Mouse (Mus musculus): Measurements from ENCODE around the gene Ppie. TPM values are rescaled to one million over a fixed set of nuclear protein-coding genes. Genes with fewer than 3 reads are reported as not detected.

Gene Ppie
- polyA plus RNA-seq, 1 experiment from 2014 or later = 41.2 TPM

GRCm38 (mm10) chr4:123152976-123153375 is 13.2 kb upstream of the Ppie start:
- Histone ChIP-seq H3K9ac (replicated peaks; ENCODE audit: low read depth) (no peak overlapping the region), H3K27me3 (replicated peaks; ENCODE audit: insufficient read depth, low read length) (no peaks in the 10 kb centered on the region), H3K4me2 (replicated peaks; ENCODE audit: low read depth, low read length) (no peak overlapping the region), H3K27ac (ENCODE audit: low read length) (no peak overlapping the region), H3K9me3 (ENCODE audit: low read length) (no peaks in the 10 kb centered on the region), H3K4me3 (ENCODE audit: low read depth, low read length) (no peak overlapping the region), H3K36me3 (ENCODE audit: insufficient read depth, low read length) (no peaks in the 10 kb centered on the region), H3K4me1 (ENCODE audit: insufficient read depth, low read depth, low read length) (no peaks in the 10 kb centered on the region)
- WGBS = 42% methylated on average over 5 of the region's 5 CpGs
- DNase-seq (ENCODE audit: low spot score) = no peak
- ATAC-seq = no peak
- no peak for TF ChIP-seq CTCF (IDR thresholded peaks at IDR 0.05)
- TF ChIP-seq EP300 (IDR thresholded peaks at IDR 0.05) = no peak

GRCm38 (mm10) chr4:123152003-123152402 is 12.3 kb upstream of the Ppie start:
- Histone ChIP-seq H3K9ac (replicated peaks; ENCODE audit: low read depth) (no peak overlapping the region), H3K4me2 (replicated peaks; ENCODE audit: low read depth, low read length) (no peak overlapping the region), H3K4me3 (ENCODE audit: low read depth, low read length) (no peak overlapping the region), H3K4me1 (ENCODE audit: insufficient read depth, low read depth, low read length) (no peaks in the 10 kb centered on the region), H3K36me3 (ENCODE audit: insufficient read depth, low read length) (no peaks in the 10 kb centered on the region), H3K27ac (ENCODE audit: low read length) (no peak overlapping the region), H3K27me3 (replicated peaks; ENCODE audit: insufficient read depth, low read length) (no peaks in the 10 kb centered on the region), H3K9me3 (ENCODE audit: low read length) (no peaks in the 10 kb centered on the region)
- 72% methylated on average over 4 of the region's 4 CpGs for WGBS
- no peak for DNase-seq (ENCODE audit: low spot score)
- TF ChIP-seq EP300 (IDR thresholded peaks at IDR 0.05) = no peak
- TF ChIP-seq CTCF (IDR thresholded peaks at IDR 0.05) = no peak
- ATAC-seq = no peak

- 65% methylated on average over 5 of the region's 5 CpGs for WGBS
- no peak overlapping the region for H3K4me3 ChIP-seq (ENCODE audit: low read depth, low read length)
- H3K9ac ChIP-seq (replicated peaks; ENCODE audit: low read depth) = no peak overlapping the region
- no peak overlapping the region for H3K4me2 ChIP-seq (replicated peaks; ENCODE audit: low read depth, low read length)
- H3K36me3 ChIP-seq (ENCODE audit: insufficient read depth, low read length) = no peaks in the 10 kb centered on the region
- ATAC-seq (no peak), DNase-seq (ENCODE audit: low spot score) (no peak)
- H3K4me1 ChIP-seq (ENCODE audit: insufficient read depth, low read depth, low read length) = no peaks in the 10 kb centered on the region
- H3K27me3 ChIP-seq (replicated peaks; ENCODE audit: insufficient read depth, low read length) = no peaks in the 10 kb centered on the region
- no peak for TF ChIP-seq EP300 (IDR thresholded peaks at IDR 0.05)
- TF ChIP-seq CTCF (IDR thresholded peaks at IDR 0.05) = no peak
- H3K27ac ChIP-seq (ENCODE audit: low read length) = no peak overlapping the region
- no peaks in the 10 kb centered on the region for H3K9me3 ChIP-seq (ENCODE audit: low read length)
Observed at GRCm38 (mm10) chr4:123147446-123148150, 7.8 kb upstream of the Ppie start.

- WGBS = 85% methylated on average over 3 of the region's 3 CpGs
- TF ChIP-seq CTCF (IDR thresholded peaks at IDR 0.05) (no peak), EP300 (IDR thresholded peaks at IDR 0.05) (no peak)
Observed at GRCm38 (mm10) chr4:123137551-123137950, 2.2 kb downstream of the Ppie start.

DNA sequence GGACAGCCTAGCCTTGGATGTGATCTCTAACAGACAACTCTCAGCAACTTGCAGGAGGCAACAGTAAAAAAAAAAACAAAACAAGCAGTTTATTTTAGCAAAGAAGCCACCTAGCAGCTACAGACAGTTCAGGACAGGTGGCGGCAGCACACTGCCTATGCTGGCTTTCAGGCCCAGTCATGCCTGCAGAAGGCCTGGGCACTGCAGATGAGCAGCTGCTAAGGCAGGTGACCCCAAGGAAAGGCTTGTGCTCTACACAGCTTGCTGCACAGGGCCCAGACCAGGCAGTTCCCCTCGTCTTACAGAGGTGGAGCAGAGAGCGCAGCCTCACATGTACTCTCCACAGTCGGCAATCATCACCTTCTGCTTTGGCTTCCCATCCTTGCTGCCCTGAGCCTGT is 12.7 kb downstream of the Ppie start:
- ATAC-seq (no peak), DNase-seq (ENCODE audit: low spot score) (no peak)
- Histone ChIP-seq H3K9ac (replicated peaks; ENCODE audit: low read depth) (no peak overlapping the region), H3K4me3 (ENCODE audit: low read depth, low read length) (no peak overlapping the region), H3K27me3 (replicated peaks; ENCODE audit: insufficient read depth, low read length) (no peaks in the 10 kb centered on the region), H3K4me1 (ENCODE audit: insufficient read depth, low read depth, low read length) (no peaks in the 10 kb centered on the region), H3K4me2 (replicated peaks; ENCODE audit: low read depth, low read length) (no peak overlapping the region), H3K27ac (ENCODE audit: low read length) (no peak overlapping the region), H3K9me3 (ENCODE audit: low read length) (no peaks in the 10 kb centered on the region), H3K36me3 (ENCODE audit: insufficient read depth, low read length) (peaks cover 33% of the 10 kb centered on the region)
- no peak for TF ChIP-seq CTCF (IDR thresholded peaks at IDR 0.05)
- TF ChIP-seq EP300 (IDR thresholded peaks at IDR 0.05) = no peak
- WGBS = 87% methylated on average over 4 of the region's 4 CpGs

More at GRCm38 (mm10) chr4:123137551-123137950, 2.2 kb downstream of the Ppie start:
- H3K36me3 ChIP-seq (ENCODE audit: insufficient read depth, low read length) = peaks cover 28% of the 10 kb centered on the region
- H3K9ac ChIP-seq (replicated peaks; ENCODE audit: low read depth) = no peak overlapping the region
- H3K4me3 ChIP-seq (ENCODE audit: low read depth, low read length) = no peak overlapping the region
- ATAC-seq (no peak), DNase-seq (ENCODE audit: low spot score) (no peak)
- H3K9me3 ChIP-seq (ENCODE audit: low read length) = no peaks in the 10 kb centered on the region
- no peaks in the 10 kb centered on the region for H3K27me3 ChIP-seq (replicated peaks; ENCODE audit: insufficient read depth, low read length)
- no peak overlapping the region for H3K4me2 ChIP-seq (replicated peaks; ENCODE audit: low read depth, low read length)
- H3K4me1 ChIP-seq (ENCODE audit: insufficient read depth, low read depth, low read length) = peaks cover 11% of the 10 kb centered on the region; the same call in 1 of the 2 replicates
- H3K27ac ChIP-seq (ENCODE audit: low read length) = no peak overlapping the region

DNA sequence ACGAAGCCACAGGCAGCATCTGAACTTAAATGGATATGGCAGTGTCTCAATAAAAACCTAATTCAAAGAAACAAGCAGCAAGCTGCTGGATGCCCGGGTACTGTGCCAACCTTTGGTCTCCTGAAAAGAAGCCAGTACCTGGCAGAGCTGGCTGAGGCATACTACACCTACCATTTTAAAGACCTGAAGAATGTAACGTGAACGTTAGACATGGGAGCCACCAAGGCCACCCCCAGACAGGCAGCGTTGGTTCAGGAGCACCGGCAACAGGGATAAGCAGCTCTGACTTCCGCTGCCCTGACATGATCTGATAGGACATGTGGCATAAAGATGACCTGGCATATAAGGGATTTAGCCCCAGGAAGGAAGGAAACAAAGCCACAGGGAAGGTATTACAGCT is 13.1 kb downstream of the Ppie start:
- Histone ChIP-seq H3K4me3 (ENCODE audit: low read depth, low read length) (no peak overlapping the region), H3K36me3 (ENCODE audit: insufficient read depth, low read length) (peaks cover 29% of the 10 kb centered on the region), H3K9ac (replicated peaks; ENCODE audit: low read depth) (no peak overlapping the region), H3K9me3 (ENCODE audit: low read length) (no peaks in the 10 kb centered on the region), H3K4me2 (replicated peaks; ENCODE audit: low read depth, low read length) (no peak overlapping the region), H3K4me1 (ENCODE audit: insufficient read depth, low read depth, low read length) (no peaks in the 10 kb centered on the region), H3K27me3 (replicated peaks; ENCODE audit: insufficient read depth, low read length) (no peaks in the 10 kb centered on the region), H3K27ac (ENCODE audit: low read length) (no peak overlapping the region)
- ATAC-seq (no peak), DNase-seq (ENCODE audit: low spot score) (no peak)
- TF ChIP-seq EP300 (IDR thresholded peaks at IDR 0.05) (no peak), CTCF (IDR thresholded peaks at IDR 0.05) (no peak)
- WGBS = 96% methylated on average over 7 of the region's 7 CpGs

Data from lung, postnatal 0 days (tissue).